In genomic region chr13:69987181-69987580, GRCm38 (mm10) we compare ENCODE assay signal across 7 mouse cellular contexts.
DNase-seq lines count a peak whose midpoint lies in the region; ATAC-seq lines count a peak whose summit lies in the region.

No protein-coding gene starts in this region.

- DNase-seq in MN1 (ENCODE audit: low spot score) = peak; percentile 54
- peak; percentile 13 for DNase-seq in adrenal gland, adult 8-10 months
- DNase-seq in frontal cortex, postnatal 10 days (ENCODE audit: low spot score in 2 of 2) = peak; percentile 31 to 34
- peak; percentile 20 to 23 for DNase-seq in layer of hippocampus, postnatal 25 days (ENCODE audit: extremely low spot score in 1 of 2, low spot score in 1 of 2)
- no peak for DNase-seq in ovary, postnatal 14 days (ENCODE audit: low spot score)

- no peaks in the 10 kb centered on the region for H3K9me3 ChIP-seq in midbrain, embryonic 12.5 days

- H3K4me1 ChIP-seq in midbrain, embryonic 12.5 days = peaks cover 17% of the 10 kb centered on the region

- H3K36me3 ChIP-seq in midbrain, embryonic 12.5 days = no peaks in the 10 kb centered on the region

- H3K9ac ChIP-seq in midbrain, embryonic 12.5 days (replicated peaks) = no peak overlapping the region

- peak overlapping the region; percentile 24; the same call in 1 of the 2 replicates for H3K4me2 ChIP-seq in midbrain, embryonic 12.5 days (replicated peaks)

- peak; percentile 71 for ATAC-seq in midbrain, embryonic 12.5 days (ENCODE audit: low FRiP score, low read depth)
- ATAC-seq in erythroblast, adult 5-6 weeks (replicated peaks; ENCODE audit: low FRiP score, poor library complexity, severe bottlenecking) = no peak

- no peak overlapping the region for H3K4me3 ChIP-seq in midbrain, embryonic 12.5 days

- 0 out of 2 replicates have a peak, but pooled peaks cover 15% of the 10 kb centered on the region for H3K27me3 ChIP-seq in midbrain, embryonic 12.5 days

- WGBS in midbrain, embryonic 12.5 days = 11% methylated on average over 10 of the region's 10 CpGs

- peak overlapping the region; percentile 76 for H3K27ac ChIP-seq in midbrain, embryonic 12.5 days (replicated peaks)
